In the genomic region with DNA sequence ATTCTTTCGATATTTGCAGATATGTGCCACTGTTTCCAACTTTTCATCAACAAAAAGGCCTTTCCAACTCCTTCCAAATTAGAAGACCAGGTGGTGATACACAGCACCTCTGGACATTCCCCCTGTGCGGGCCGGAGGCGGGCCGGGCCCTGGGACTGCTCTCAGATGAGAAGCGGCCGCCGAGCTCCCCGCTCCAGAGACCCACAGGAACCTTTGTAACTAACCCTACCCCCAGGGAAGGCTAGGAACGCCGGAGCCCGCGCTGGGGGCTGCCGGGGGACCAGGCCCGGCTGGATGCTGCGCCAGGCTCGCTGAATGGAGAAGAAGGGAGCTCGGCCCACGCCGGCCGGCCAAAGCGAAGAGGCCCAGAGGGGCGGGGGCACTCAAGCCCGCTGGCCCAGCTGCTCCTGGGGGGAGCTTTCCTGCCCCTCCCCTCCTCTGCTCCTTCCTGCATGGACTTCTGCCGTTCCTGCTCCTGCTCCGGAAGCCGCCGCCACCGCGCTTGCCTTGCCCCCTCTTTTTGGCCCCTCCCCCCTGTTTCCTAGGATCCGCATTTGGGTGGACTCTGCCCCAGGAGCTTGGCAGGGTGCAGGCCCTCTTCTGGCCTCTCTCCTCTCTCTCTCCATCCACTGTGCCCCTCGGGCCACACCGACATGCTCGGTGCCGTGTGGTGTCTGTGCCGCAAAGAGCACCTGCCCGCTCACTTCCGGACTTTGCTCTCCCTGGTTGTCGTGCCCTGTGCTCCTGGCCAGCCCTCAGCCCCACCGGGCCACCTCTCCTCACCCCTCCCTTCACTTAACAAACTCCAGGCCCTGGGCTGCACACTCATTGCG, we compare ENCODE assay signal across 8 mouse cellular contexts. TPM values are rescaled to one million over a fixed set of nuclear protein-coding genes. Genes with fewer than 3 reads are reported as not detected.
DNase-seq lines count a peak whose midpoint lies in the region; ATAC-seq and TF ChIP-seq lines count a peak whose summit lies in the region.

No protein-coding gene starts in this region.

- peak; percentile 88 for DNase-seq in midbrain, embryonic 11.5 days (ENCODE audit: low spot score, missing footprints)
- peak; percentile 71 for DNase-seq in intestine, embryonic 14.5 days (ENCODE audit: low spot score)
- peak; percentile 89 for DNase-seq in yolk sac, embryonic 10.5 days (ENCODE audit: low spot score)
- no peak for DNase-seq in gastrocnemius, adult 2 months
- no peak for DNase-seq in lung, adult 2 months

- peaks cover 36% of the 10 kb centered on the region for H3K36me3 ChIP-seq in midbrain, embryonic 11.5 days (ENCODE audit: control insufficient read depth, insufficient read depth, low read length)
- peaks cover 36% of the 10 kb centered on the region for H3K36me3 ChIP-seq in midbrain, embryonic 16.5 days (ENCODE audit: control insufficient read depth, insufficient read depth, low read length)
- peaks cover 68% of the 10 kb centered on the region for H3K36me3 ChIP-seq in intestine, embryonic 14.5 days (ENCODE audit: control insufficient read depth, insufficient read depth, low read length)
- H3K36me3 ChIP-seq in limb, embryonic 12.5 days = peaks cover 86% of the 10 kb centered on the region
- H3K36me3 ChIP-seq in heart, embryonic 11.5 days (ENCODE audit: control insufficient read depth, insufficient read depth, low read length) = peaks cover 26% of the 10 kb centered on the region

- no peak for TF ChIP-seq CTCF in gastrocnemius, adult 2 months (IDR thresholded peaks at IDR 0.05)
- no peak for TF ChIP-seq CTCF in lung, adult 2 months (IDR thresholded peaks at IDR 0.05; ENCODE audit: insufficient read depth, low read length)

- H3K27ac ChIP-seq in midbrain, embryonic 11.5 days (ENCODE audit: low read depth, low read length) = no peak overlapping the region; the same call in 1 of the 2 replicates
- H3K27ac ChIP-seq in midbrain, embryonic 16.5 days (ENCODE audit: low read length) = no peak overlapping the region
- H3K27ac ChIP-seq in intestine, embryonic 14.5 days (ENCODE audit: low read depth) = 0 out of 2 replicates have a peak overlapping the region, but pooled peaks have one; percentile 7
- peak overlapping the region; percentile 50 for H3K27ac ChIP-seq in limb, embryonic 12.5 days
- no peak overlapping the region for H3K27ac ChIP-seq in gastrocnemius, adult 2 months
- no peak overlapping the region for H3K27ac ChIP-seq in heart, embryonic 11.5 days (ENCODE audit: low read depth, low read length)

- no peaks in the 10 kb centered on the region for H3K27me3 ChIP-seq in midbrain, embryonic 11.5 days (ENCODE audit: control insufficient read depth, insufficient read depth, low read length)
- no peaks in the 10 kb centered on the region for H3K27me3 ChIP-seq in midbrain, embryonic 16.5 days (ENCODE audit: control insufficient read depth, insufficient read depth, low read depth, low read length)
- H3K27me3 ChIP-seq in intestine, embryonic 14.5 days (replicated peaks; ENCODE audit: control insufficient read depth, insufficient read depth, low read length) = no peaks in the 10 kb centered on the region
- H3K27me3 ChIP-seq in limb, embryonic 12.5 days = peaks cover 9% of the 10 kb centered on the region; the same call in 1 of the 2 replicates
- peaks cover 5% of the 10 kb centered on the region; the same call in 1 of the 2 replicates for H3K27me3 ChIP-seq in heart, embryonic 11.5 days (ENCODE audit: control insufficient read depth, insufficient read depth, low read length)

- TF ChIP-seq POLR2A in lung, adult 2 months (IDR thresholded peaks at IDR 0.05; ENCODE audit: borderline replicate concordance, extremely low read depth, low read depth, low read length) = no peak

- WGBS in midbrain, embryonic 11.5 days = 30% methylated on average over 41 of the region's 41 CpGs
- 34% methylated on average over 35 of the region's 41 CpGs for WGBS in midbrain, embryonic 16.5 days
- WGBS in intestine, embryonic 14.5 days = 54% methylated on average over 38 of the region's 41 CpGs
- 47% methylated on average over 41 of the region's 41 CpGs for WGBS in limb, embryonic 12.5 days
- WGBS in heart, embryonic 11.5 days (ENCODE audit: insufficient replicate concordance) = 51% methylated on average over 41 of the region's 41 CpGs
- 62% methylated on average over 40 of the region's 41 CpGs for WGBS in lung, adult 2 months

- no peaks in the 10 kb centered on the region for H3K9me3 ChIP-seq in midbrain, embryonic 11.5 days (ENCODE audit: control insufficient read depth, low read length)
- H3K9me3 ChIP-seq in midbrain, embryonic 16.5 days (replicated peaks; ENCODE audit: control insufficient read depth, low read length, poor library complexity, severe bottlenecking) = no peaks in the 10 kb centered on the region
- H3K9me3 ChIP-seq in intestine, embryonic 14.5 days (ENCODE audit: control insufficient read depth, low read length) = no peaks in the 10 kb centered on the region
- no peaks in the 10 kb centered on the region for H3K9me3 ChIP-seq in limb, embryonic 12.5 days
- no peaks in the 10 kb centered on the region for H3K9me3 ChIP-seq in heart, embryonic 11.5 days (replicated peaks; ENCODE audit: control insufficient read depth, low read length)

- intact Hi-C loops in gastrocnemius, adult 2 months (cut with DNase I) = no loop called here

- H3K4me2 ChIP-seq in midbrain, embryonic 11.5 days = peak overlapping the region; percentile 19; the same call in 1 of the 2 replicates
- no peak overlapping the region for H3K4me2 ChIP-seq in midbrain, embryonic 16.5 days (ENCODE audit: low read length)
- no peak overlapping the region; the same call in 1 of the 2 replicates for H3K4me2 ChIP-seq in intestine, embryonic 14.5 days (ENCODE audit: low read length)
- H3K4me2 ChIP-seq in limb, embryonic 12.5 days = 0 out of 2 replicates have a peak overlapping the region, but pooled peaks have one; percentile 4
- H3K4me2 ChIP-seq in heart, embryonic 11.5 days = no peak overlapping the region; the same call in 1 of the 2 replicates

- peak; percentile 12; the same call in 1 of the 2 replicates for ATAC-seq in midbrain, embryonic 11.5 days (ENCODE audit: low FRiP score)
- ATAC-seq in midbrain, embryonic 16.5 days = no peak; the same call in 1 of the 2 replicates
- ATAC-seq in intestine, embryonic 14.5 days (replicated peaks; ENCODE audit: low FRiP score, low TSS enrichment, low read depth) = peak; percentile 51
- no peak for ATAC-seq in limb, embryonic 12.5 days (ENCODE audit: insufficient number of reproducible peaks, insufficient read depth, low FRiP score, low TSS enrichment, low read depth)
- ATAC-seq in heart, embryonic 11.5 days (replicated peaks; ENCODE audit: insufficient number of reproducible peaks, low FRiP score, low TSS enrichment) = no peak

- H3K4me1 ChIP-seq in midbrain, embryonic 11.5 days (ENCODE audit: control insufficient read depth, insufficient read depth, low read length) = peaks cover 28% of the 10 kb centered on the region
- peaks cover 13% of the 10 kb centered on the region for H3K4me1 ChIP-seq in midbrain, embryonic 16.5 days (ENCODE audit: control insufficient read depth, insufficient read depth, low read length)
- peaks cover 7% of the 10 kb centered on the region; the same call in 1 of the 2 replicates for H3K4me1 ChIP-seq in intestine, embryonic 14.5 days (replicated peaks; ENCODE audit: control insufficient read depth, insufficient read depth, low read length)
- H3K4me1 ChIP-seq in limb, embryonic 12.5 days (replicated peaks) = peaks cover 53% of the 10 kb centered on the region
- H3K4me1 ChIP-seq in heart, embryonic 11.5 days (ENCODE audit: control insufficient read depth, insufficient read depth, low read length) = peaks cover 15% of the 10 kb centered on the region
- H3K4me1 ChIP-seq in lung, adult 2 months (ENCODE audit: control insufficient read depth, insufficient read depth, low read length) = no peaks in the 10 kb centered on the region

- H3K9ac ChIP-seq in midbrain, embryonic 11.5 days (ENCODE audit: low read length) = peak overlapping the region; percentile 36; the same call in 1 of the 2 replicates
- no peak overlapping the region for H3K9ac ChIP-seq in midbrain, embryonic 16.5 days (ENCODE audit: low read depth, low read length)
- H3K9ac ChIP-seq in intestine, embryonic 14.5 days (ENCODE audit: low read length) = no peak overlapping the region
- H3K9ac ChIP-seq in limb, embryonic 12.5 days (replicated peaks) = no peak overlapping the region; the same call in 1 of the 2 replicates
- no peak overlapping the region for H3K9ac ChIP-seq in heart, embryonic 11.5 days (ENCODE audit: low read depth, low read length)

- H3K4me3 ChIP-seq in midbrain, embryonic 11.5 days (ENCODE audit: low read depth, low read length) = no peak overlapping the region
- no peak overlapping the region for H3K4me3 ChIP-seq in midbrain, embryonic 16.5 days (ENCODE audit: low read depth, low read length)
- no peak overlapping the region for H3K4me3 ChIP-seq in intestine, embryonic 14.5 days (ENCODE audit: low read depth, low read length)
- H3K4me3 ChIP-seq in limb, embryonic 12.5 days (replicated peaks) = no peak overlapping the region
- no peak overlapping the region for H3K4me3 ChIP-seq in gastrocnemius, adult 2 months
- H3K4me3 ChIP-seq in heart, embryonic 11.5 days (ENCODE audit: low read depth, low read length) = no peak overlapping the region
- no peak overlapping the region for H3K4me3 ChIP-seq in lung, adult 2 months (replicated peaks; ENCODE audit: extremely low read depth, low read depth, low read length)

RNA-seq across cellular contexts. Expression of gene Agap3, which starts 30.5 kb away (rescaled TPM):
- polyA plus RNA-seq in midbrain, embryonic 11.5 days (2014; fragmentation: Nextera tagmentation; extraction: Ambion mirVana) = 43.1 and 57.0 TPM in 2 replicates
- 55.6 and 56.9 TPM in 2 replicates for polyA plus RNA-seq in midbrain, embryonic 16.5 days (2015; fragmentation: Nextera tagmentation; extraction: Ambion mirVana)
- polyA plus RNA-seq in intestine, embryonic 14.5 days (2014; fragmentation: Nextera tagmentation; extraction: Ambion mirVana) = 22.0 and 22.9 TPM in 2 replicates
- polyA plus RNA-seq in limb, embryonic 12.5 days (2016; fragmentation: Nextera tagmentation; extraction: Ambion mirVana) = 42.0 and 67.8 TPM in 2 replicates
- total RNA-seq in gastrocnemius, adult 2 months (2021) = 10 to 100 TPM; 67.8 to 71.0 TPM
- polyA plus RNA-seq in heart, embryonic 11.5 days (2014; fragmentation: Nextera tagmentation; extraction: Ambion mirVana) = 24.6 and 28.8 TPM in 2 replicates
- polyA plus RNA-seq in lung, adult 2 months (2012; rRNA removed) = 127 TPM in 2 replicates

RNA-seq across cellular contexts. Expression of gene Tmub1, which starts 34.8 kb away (rescaled TPM):
- 30.5 and 32.3 TPM in 2 replicates for polyA plus RNA-seq in midbrain, embryonic 11.5 days (2014; fragmentation: Nextera tagmentation; extraction: Ambion mirVana)
- 60.1 and 63.2 TPM in 2 replicates for polyA plus RNA-seq in midbrain, embryonic 16.5 days (2015; fragmentation: Nextera tagmentation; extraction: Ambion mirVana)
- polyA plus RNA-seq in intestine, embryonic 14.5 days (2014; fragmentation: Nextera tagmentation; extraction: Ambion mirVana) = 22.7 and 22.9 TPM in 2 replicates
- 21.0 and 21.8 TPM in 2 replicates for polyA plus RNA-seq in limb, embryonic 12.5 days (2016; fragmentation: Nextera tagmentation; extraction: Ambion mirVana)
- total RNA-seq in gastrocnemius, adult 2 months (2021) = 10 to 100 TPM; 18.1 to 22.2 TPM
- 21.5 and 22.6 TPM in 2 replicates for polyA plus RNA-seq in heart, embryonic 11.5 days (2014; fragmentation: Nextera tagmentation; extraction: Ambion mirVana)
- polyA plus RNA-seq in lung, adult 2 months (2012; rRNA removed) = 49.5 and 56.4 TPM in 2 replicates

RNA-seq across cellular contexts. Expression of gene Fastk, which starts 37.4 kb away (rescaled TPM):
- polyA plus RNA-seq in midbrain, embryonic 11.5 days (2014; fragmentation: Nextera tagmentation; extraction: Ambion mirVana) = 79.3 and 84.6 TPM in 2 replicates
- polyA plus RNA-seq in midbrain, embryonic 16.5 days (2015; fragmentation: Nextera tagmentation; extraction: Ambion mirVana) = 93.0 and 96.2 TPM in 2 replicates
- 105 and 107 TPM in 2 replicates for polyA plus RNA-seq in intestine, embryonic 14.5 days (2014; fragmentation: Nextera tagmentation; extraction: Ambion mirVana)
- polyA plus RNA-seq in limb, embryonic 12.5 days (2016; fragmentation: Nextera tagmentation; extraction: Ambion mirVana) = 105 TPM in 2 replicates
- total RNA-seq in gastrocnemius, adult 2 months (2021) = 100 to 1,000 TPM; 163 to 214 TPM
- polyA plus RNA-seq in heart, embryonic 11.5 days (2014; fragmentation: Nextera tagmentation; extraction: Ambion mirVana) = 158 and 165 TPM in 2 replicates
- 187 and 234 TPM in 2 replicates for polyA plus RNA-seq in lung, adult 2 months (2012; rRNA removed)

RNA-seq across cellular contexts. Expression of gene Gbx1, which starts 44.5 kb away (rescaled TPM):
- 0.15 TPM in 1 of 2 replicates, not detected in the other for polyA plus RNA-seq in midbrain, embryonic 11.5 days (2014; fragmentation: Nextera tagmentation; extraction: Ambion mirVana)
- polyA plus RNA-seq in midbrain, embryonic 16.5 days (2015; fragmentation: Nextera tagmentation; extraction: Ambion mirVana) = 0.20 and 0.21 TPM in 2 replicates
- polyA plus RNA-seq in intestine, embryonic 14.5 days (2014; fragmentation: Nextera tagmentation; extraction: Ambion mirVana) = 0.07 TPM in 1 of 2 replicates, not detected in the other
- 0.05 TPM in 1 of 2 replicates, not detected in the other for polyA plus RNA-seq in limb, embryonic 12.5 days (2016; fragmentation: Nextera tagmentation; extraction: Ambion mirVana)
- total RNA-seq in gastrocnemius, adult 2 months (2021) = not detected
- polyA plus RNA-seq in heart, embryonic 11.5 days (2014; fragmentation: Nextera tagmentation; extraction: Ambion mirVana) = 0.04 TPM in 1 of 2 replicates, not detected in the other
- polyA plus RNA-seq in lung, adult 2 months (2012; rRNA removed) = 0.02 TPM in 1 of 2 replicates, not detected in the other

RNA-seq across cellular contexts. Expression of gene Asb10, which starts 58.3 kb away (rescaled TPM):
- polyA plus RNA-seq in midbrain, embryonic 11.5 days (2014; fragmentation: Nextera tagmentation; extraction: Ambion mirVana) = 0.25 TPM in 2 replicates
- 0.15 TPM in 1 of 2 replicates, not detected in the other for polyA plus RNA-seq in midbrain, embryonic 16.5 days (2015; fragmentation: Nextera tagmentation; extraction: Ambion mirVana)
- polyA plus RNA-seq in intestine, embryonic 14.5 days (2014; fragmentation: Nextera tagmentation; extraction: Ambion mirVana) = 0.28 and 0.32 TPM in 2 replicates
- 0.72 and 1.1 TPM in 2 replicates for polyA plus RNA-seq in limb, embryonic 12.5 days (2016; fragmentation: Nextera tagmentation; extraction: Ambion mirVana)
- total RNA-seq in gastrocnemius, adult 2 months (2021) = 100 to 1,000 TPM; 101 to 107 TPM
- 3.2 and 3.4 TPM in 2 replicates for polyA plus RNA-seq in heart, embryonic 11.5 days (2014; fragmentation: Nextera tagmentation; extraction: Ambion mirVana)
- 2.2 and 4.9 TPM in 2 replicates for polyA plus RNA-seq in lung, adult 2 months (2012; rRNA removed)

Comparison
In these comparisons a context has a peak if more than half of its experiments do, and no peak if none do; other contexts are left out.
1. ATAC-seq: peak in midbrain, embryonic 11.5 days (single experiment) and intestine, embryonic 14.5 days (single experiment); none in midbrain, embryonic 16.5 days (single experiment), limb, embryonic 12.5 days (single experiment) and heart, embryonic 11.5 days (single experiment).
2. H3K4me2 ChIP-seq: peak in midbrain, embryonic 11.5 days (single experiment) and limb, embryonic 12.5 days (single experiment); none in midbrain, embryonic 16.5 days (single experiment), intestine, embryonic 14.5 days (single experiment) and heart, embryonic 11.5 days (single experiment).
3. DNase-seq: peak in midbrain, embryonic 11.5 days (single experiment), intestine, embryonic 14.5 days (single experiment) and yolk sac, embryonic 10.5 days (single experiment); none in gastrocnemius, adult 2 months (single experiment) and lung, adult 2 months (single experiment).
4. H3K27ac ChIP-seq: peak in intestine, embryonic 14.5 days (single experiment) and limb, embryonic 12.5 days (single experiment); none in midbrain, embryonic 11.5 days (single experiment), midbrain, embryonic 16.5 days (single experiment), gastrocnemius, adult 2 months (single experiment) and heart, embryonic 11.5 days (single experiment).